Mouse (Mus musculus) effector memory CD4-positive, alpha-beta T cell, adult 5 months (primary cell): ENCODE data around the gene Atg16l1. TPM values are rescaled to one million over a fixed set of nuclear protein-coding genes. Genes with fewer than 3 reads are reported as not detected.

Experiments
- polyA plus RNA-seq: library from polyadenylated mRNA; unstranded; fragments of 100-300 nt; shearing (Covaris generic); gene quantifications from one replicate; pipeline ENCODE4 v1.2.1, GENCODE M21; 2017

Gene Atg16l1
- 60.8 TPM for polyA plus RNA-seq

DNA sequence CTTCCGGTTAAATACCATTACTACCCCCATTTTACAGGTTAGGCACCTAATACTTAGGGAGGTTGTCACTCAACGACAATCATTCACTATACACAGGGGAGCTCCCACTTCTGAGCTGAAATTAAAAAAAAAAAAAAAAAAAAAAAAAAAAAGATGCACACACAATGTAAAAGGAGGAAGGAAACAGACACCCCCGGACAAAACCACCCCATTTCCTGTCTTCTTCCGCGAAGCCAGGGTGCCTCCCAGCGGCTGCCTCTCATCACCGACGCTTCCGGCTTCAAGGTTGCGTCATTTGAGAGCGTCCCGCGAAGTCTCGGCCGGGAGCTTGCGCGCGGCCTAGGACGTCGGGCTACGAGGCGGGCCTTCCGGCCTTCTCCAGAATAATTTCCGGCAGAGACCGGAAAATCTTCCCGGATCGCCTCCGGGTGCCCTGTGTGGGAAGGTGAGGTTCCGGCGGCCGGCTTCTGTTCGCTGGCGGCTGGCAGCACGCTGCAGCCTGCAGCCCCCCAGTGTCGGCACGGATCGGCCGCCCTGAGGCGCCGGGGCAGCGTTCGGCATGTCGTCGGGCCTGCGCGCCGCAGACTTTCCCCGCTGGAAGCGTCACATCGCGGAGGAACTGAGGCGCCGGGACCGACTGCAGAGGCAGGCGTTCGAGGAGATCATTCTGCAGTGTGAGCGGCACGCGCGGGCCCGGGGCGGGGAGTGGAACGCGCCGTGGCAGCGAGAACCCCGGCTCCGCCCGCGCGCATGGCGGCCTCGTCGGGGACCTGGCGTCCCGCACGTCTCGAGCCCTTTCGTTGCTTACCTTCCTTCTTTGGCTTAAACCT lies at the start of gene Atg16l1:
Atg16l1 (plus strand) TSS at position 230 of the 830 bp plus-strand sequence.

DNA sequence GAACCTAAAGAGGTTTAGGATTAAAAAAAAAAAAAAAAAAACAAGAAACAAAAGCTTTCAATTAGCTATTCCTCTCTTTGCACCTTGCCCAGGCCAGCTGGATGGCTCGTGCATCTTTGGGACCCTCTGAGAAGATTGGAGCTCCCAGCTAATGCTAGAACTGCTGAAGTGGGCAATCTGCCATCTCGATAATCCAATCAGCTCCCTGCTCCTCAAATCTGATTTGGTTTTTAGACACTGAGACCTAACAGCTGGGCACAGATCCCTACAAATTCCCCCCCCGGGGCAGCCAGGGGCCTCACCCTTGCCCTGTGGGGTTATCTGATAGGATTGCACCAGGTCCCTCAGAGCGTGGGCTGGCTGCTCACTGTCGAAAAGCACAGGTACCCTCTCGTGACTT lies 47.9 kb downstream of the Atg16l1 start, which contains the start of gene Sag:
Sag (plus strand) TSS at position 105 of the 400 bp plus-strand sequence.

Other genes starting within 250 kb of the Atg16l1 start
- gene Neu2, start 246.0 kb upstream of the Atg16l1 start, polyA plus RNA-seq = not detected
- not detected for gene Ngef, start 182.0 kb upstream of the Atg16l1 start, polyA plus RNA-seq
- gene Inpp5d, start 135.6 kb upstream of the Atg16l1 start, polyA plus RNA-seq = 223 TPM
- 1.8 TPM for gene Sag, start 47.8 kb downstream of the Atg16l1 start, polyA plus RNA-seq
- gene Dgkd, start 97.4 kb downstream of the Atg16l1 start, polyA plus RNA-seq = 108 TPM